Mouse (Mus musculus) myocyte (in vitro differentiated cells): Measurements from ENCODE around the gene Kif26b.

ENCODE experiments used
- MYOD1 ChIP-seq, 3 experiments: IDR thresholded peaks; one replicate each; pipeline ENCODE4 v1.6.1; 2011; ENCODE audit warnings: control low read depth in 2 of 3, low read depth in 2 of 3, mild to moderate bottlenecking in 2 of 3, moderate library complexity in 1 of 3; ENCODE audit not compliant: insufficient read length in 2 of 3, control insufficient read depth in 1 of 3
- MYOG ChIP-seq, 3 experiments: IDR thresholded peaks; one replicate each; pipeline ENCODE4 v1.6.1; 2011; ENCODE audit warnings: control low read depth in 2 of 3, low read depth in 2 of 3, mild to moderate bottlenecking in 2 of 3; ENCODE audit not compliant: insufficient read length in 2 of 3, control insufficient read depth in 1 of 3, insufficient read depth in 1 of 3
- POLR2A ChIP-seq: IDR thresholded peaks from one replicate; pipeline ENCODE4 v1.6.1; 2011; ENCODE audit warnings: low read depth, mild to moderate bottlenecking, control low read depth, moderate library complexity; ENCODE audit not compliant: insufficient read length
- REST ChIP-seq: IDR thresholded peaks from one replicate; pipeline ENCODE4 v1.6.1; 2011; ENCODE audit warnings: mild to moderate bottlenecking, control low read depth, moderate library complexity; ENCODE audit not compliant: insufficient read depth, insufficient read length
- SRF ChIP-seq: IDR thresholded peaks from one replicate; pipeline ENCODE4 v1.6.1; 2011; ENCODE audit warnings: low read depth; ENCODE audit not compliant: control insufficient read depth, insufficient read length
- TCF12 ChIP-seq: IDR thresholded peaks from one replicate; pipeline ENCODE4 v1.6.1; 2011; ENCODE audit warnings: mild to moderate bottlenecking, control low read depth; ENCODE audit not compliant: poor library complexity, insufficient read depth, severe bottlenecking
- USF1 ChIP-seq: IDR thresholded peaks from one replicate; pipeline ENCODE4 v1.6.1; 2011; ENCODE audit warnings: low read depth, mild to moderate bottlenecking, control low read depth, moderate library complexity

DNA sequence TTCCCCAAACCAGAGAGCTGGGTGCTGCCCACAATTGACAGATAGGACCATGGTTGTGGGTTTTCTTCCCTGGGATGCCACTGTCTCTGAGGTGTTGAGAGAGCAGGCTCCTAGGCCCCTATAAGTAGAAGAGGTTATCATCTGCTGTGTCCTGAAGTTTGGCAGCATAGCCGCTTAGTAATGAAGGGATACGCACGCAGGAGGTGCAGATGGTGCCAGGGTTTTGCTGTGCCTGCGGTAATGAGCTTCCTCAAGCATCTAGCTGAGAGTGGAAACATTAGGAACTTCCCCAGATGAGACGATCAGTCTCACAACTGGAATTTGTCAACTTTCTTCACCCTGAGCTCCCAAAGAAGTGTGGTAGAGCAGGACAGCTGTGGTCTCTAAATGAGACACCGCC is 363.5 kb downstream of the Kif26b start:
- TF ChIP-seq SRF (no peak), MYOD1 (IDR thresholded peaks at IDR 0.05; ENCODE audit: control insufficient read depth in 1 of 3, insufficient read length in 2 of 3, low read depth in 2 of 3) (no peak), TCF12 (no peak), POLR2A (no peak), REST (no peak), MYOG (IDR thresholded peaks at IDR 0.05; ENCODE audit: control insufficient read depth in 1 of 3, insufficient read depth in 1 of 3, insufficient read length in 2 of 3, low read depth in 2 of 3) (no peak), USF1 (no peak)
